Mouse (Mus musculus) thymus, adult 2 months (tissue): ENCODE measurements at regions not wholly inside any gene's neighbourhood (a gene's known extent, or its start where the extent isn't known, plus 50 kb on each side); places are given as distances from the start of the nearest gene placed in this dataset.

Source experiments
- DNase-seq: peaks from one replicate; pipeline ENCODE4 v3.0.0; 2021
- H3K27ac ChIP-seq: fragments of 200-500 bp; 2 replicates; pipeline ENCODE4 v1.5.1; 2012; ENCODE audit warnings: low read length, control low read depth; ENCODE audit not compliant: control insufficient read depth, insufficient read depth
- H3K27me3 ChIP-seq: fragments of 200-500 bp; 2 replicates; pipeline ENCODE4 v1.6.1; 2012; ENCODE audit warnings: mild to moderate bottlenecking, low read length, moderate library complexity, mixed read lengths; ENCODE audit not compliant: control insufficient read depth, insufficient read depth
- H3K36me3 ChIP-seq: fragments of 200-500 bp; 2 replicates; pipeline ENCODE4 v1.6.1; 2012; ENCODE audit warnings: mild to moderate bottlenecking, low read length, moderate library complexity; ENCODE audit not compliant: control insufficient read depth, insufficient read depth
- H3K4me1 ChIP-seq: fragments of 200-500 bp; replicated peaks from 2 replicates; pipeline ENCODE4 v1.6.1; 2012; ENCODE audit warnings: low read length; ENCODE audit not compliant: control insufficient read depth, insufficient read depth
- H3K4me3 ChIP-seq: fragments of 200-500 bp; 2 replicates; pipeline ENCODE4 v1.5.1; 2012; ENCODE audit warnings: mild to moderate bottlenecking, low read length, control low read depth, moderate library complexity; ENCODE audit not compliant: control insufficient read depth, insufficient read depth
- CTCF ChIP-seq: fragments of 200-500 bp; IDR thresholded peaks from 2 replicates; pipeline ENCODE4 v1.5.1; 2012; ENCODE audit warnings: mild to moderate bottlenecking, control low read depth, low read length, moderate library complexity, borderline replicate concordance; ENCODE audit not compliant: control insufficient read depth, poor library complexity, insufficient read depth; ENCODE audit errors: extremely low read depth
- POLR2A ChIP-seq: fragments of 200-500 bp; IDR thresholded peaks from 2 replicates; pipeline ENCODE4 v1.6.1; 2012; ENCODE audit warnings: mild to moderate bottlenecking, low read length, control low read depth, moderate library complexity; ENCODE audit not compliant: control insufficient read depth, poor library complexity, insufficient read depth; ENCODE audit errors: extremely low read depth
- WGBS: fragments of 180-500 bp; shearing (Covaris S2); methylation state at CpG from one replicate; pipeline ENCODE4 v1.1.7; 2018; 5-methylcytosine and 5-hydroxymethylcytosine counted together

DNA sequence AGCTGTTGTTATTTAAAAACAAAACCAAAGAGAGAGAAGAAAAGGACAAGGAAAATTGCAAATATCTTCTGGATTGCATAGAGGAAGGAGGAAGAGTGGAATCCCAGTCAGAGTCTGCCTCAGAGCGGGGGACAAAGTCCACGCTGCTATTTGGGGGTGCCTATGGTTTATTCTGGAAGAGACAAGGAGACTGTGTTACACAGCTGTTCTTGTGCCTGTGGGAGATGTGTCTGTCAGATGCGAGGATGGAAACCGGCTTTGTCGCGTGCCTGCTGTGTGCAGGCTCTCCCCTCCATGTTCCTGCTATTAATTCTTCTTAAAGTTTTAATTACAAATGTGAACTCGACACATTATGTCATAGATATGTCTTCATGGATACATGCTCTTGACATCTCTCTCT lies 582.7 kb upstream of the Nrp1 start:
- H3K27ac ChIP-seq, result no peak overlapping the region
- H3K4me3 ChIP-seq, result no peak overlapping the region
- TF ChIP-seq CTCF (no peak), POLR2A (no peak)
- 94% methylated on average over 7 of the region's 7 CpGs for WGBS
- peaks cover 3% of the 10 kb centered on the region; the same call in 1 of the 2 replicates for H3K4me1 ChIP-seq
- H3K27me3 ChIP-seq, result no peaks in the 10 kb centered on the region
- no peaks in the 10 kb centered on the region for H3K36me3 ChIP-seq
- DNase-seq, result no peak

DNA sequence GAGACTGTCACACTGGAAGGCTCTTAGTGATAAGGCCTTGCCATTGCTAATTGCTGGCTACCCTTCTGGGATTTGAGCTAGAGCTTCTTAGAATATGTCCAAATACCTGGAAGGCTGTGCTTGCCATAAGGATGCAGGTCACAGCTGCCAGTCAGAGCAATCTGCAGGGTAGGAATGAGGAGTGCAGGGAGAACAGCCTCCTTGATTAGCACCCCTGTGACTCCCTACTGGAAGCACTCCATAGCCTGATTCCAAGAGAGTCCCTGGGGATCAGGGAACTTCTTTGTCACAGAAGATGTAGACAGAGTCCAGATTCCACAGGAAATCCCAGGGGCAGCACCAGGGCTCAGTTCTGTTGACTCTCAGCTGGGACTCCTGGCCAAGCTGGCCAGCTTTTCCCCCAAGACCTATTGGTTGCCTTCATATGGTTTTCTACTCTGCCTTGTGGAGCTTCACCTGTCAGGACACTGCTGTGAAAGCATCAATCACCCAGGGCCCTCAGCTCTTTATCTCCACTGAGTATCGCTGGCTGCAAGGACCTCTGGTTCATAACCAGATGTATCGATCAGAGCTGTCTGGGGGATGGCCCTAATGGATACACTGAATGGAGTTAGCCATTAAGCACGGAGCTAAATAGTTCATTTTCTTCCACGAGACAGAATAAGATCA lies 579.9 kb upstream of the Nrp1 start:
- DNase-seq, result no peak
- Histone ChIP-seq H3K4me3 (no peak overlapping the region), H3K36me3 (no peaks in the 10 kb centered on the region), H3K27ac (no peak overlapping the region), H3K4me1 (peaks cover 3% of the 10 kb centered on the region; the same call in 1 of the 2 replicates), H3K27me3 (no peaks in the 10 kb centered on the region)
- TF ChIP-seq CTCF (no peak), POLR2A (no peak)
- 96% methylated on average over 4 of the region's 4 CpGs for WGBS

GRCm38 (mm10) chr8:127779021-127779689 lies 579.2 kb upstream of the Nrp1 start:
- TF ChIP-seq CTCF, result no peak
- no peak for TF ChIP-seq POLR2A
- no peaks in the 10 kb centered on the region for H3K27me3 ChIP-seq
- 96% methylated on average over 7 of the region's 7 CpGs for WGBS
- H3K36me3 ChIP-seq, result no peaks in the 10 kb centered on the region
- DNase-seq, result no peak
- peaks cover 3% of the 10 kb centered on the region; the same call in 1 of the 2 replicates for H3K4me1 ChIP-seq
- no peak overlapping the region for H3K27ac ChIP-seq
- no peak overlapping the region for H3K4me3 ChIP-seq

DNA sequence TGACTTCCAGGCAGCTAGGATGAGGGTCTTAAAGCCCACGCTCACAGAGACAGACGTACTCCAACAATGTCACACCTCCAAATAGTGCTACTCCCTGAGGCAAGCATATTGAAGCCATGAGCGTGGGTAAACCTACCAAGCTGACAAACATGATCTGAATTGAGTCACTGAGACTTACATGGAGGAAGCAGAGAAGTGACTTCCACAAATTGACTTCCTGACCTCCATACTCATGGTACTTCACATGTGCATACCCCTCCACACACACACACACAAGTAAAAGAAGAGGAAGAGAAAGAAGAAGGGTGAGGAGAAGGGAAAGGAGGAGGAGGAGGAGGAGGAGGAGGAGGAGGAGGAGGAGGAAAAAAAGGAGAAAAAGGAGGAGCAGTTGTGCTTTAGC lies 577.8 kb upstream of the Nrp1 start:
- TF ChIP-seq POLR2A (no peak), CTCF (no peak)
- DNase-seq, result no peak
- H3K27ac ChIP-seq, result no peak overlapping the region
- H3K27me3 ChIP-seq, result no peaks in the 10 kb centered on the region
- peaks cover 3% of the 10 kb centered on the region; the same call in 1 of the 2 replicates for H3K4me1 ChIP-seq
- no peaks in the 10 kb centered on the region for H3K36me3 ChIP-seq
- WGBS, result 92% methylated on average over 3 of the region's 3 CpGs
- H3K4me3 ChIP-seq, result no peak overlapping the region

GRCm38 (mm10) chr8:127781011-127781410 lies 577.4 kb upstream of the Nrp1 start:
- DNase-seq, result no peak

GRCm38 (mm10) chr8:127792611-127793010 lies 565.8 kb upstream of the Nrp1 start:
- no peak for DNase-seq
- TF ChIP-seq CTCF (no peak), POLR2A (no peak)
- WGBS, result 97% methylated on average over 5 of the region's 5 CpGs
- Histone ChIP-seq H3K27ac (no peak overlapping the region), H3K4me3 (no peak overlapping the region), H3K4me1 (no peaks in the 10 kb centered on the region), H3K27me3 (no peaks in the 10 kb centered on the region), H3K36me3 (no peaks in the 10 kb centered on the region)

More at GRCm38 (mm10) chr8:127781011-127781410, 577.4 kb upstream of the Nrp1 start:
- Histone ChIP-seq H3K36me3 (no peaks in the 10 kb centered on the region), H3K27ac (no peak overlapping the region), H3K27me3 (no peaks in the 10 kb centered on the region), H3K4me1 (no peaks in the 10 kb centered on the region), H3K4me3 (no peak overlapping the region)
- 39% methylated on average over 1 of the region's 1 CpGs for WGBS
- TF ChIP-seq POLR2A, result no peak
- no peak for TF ChIP-seq CTCF
